Mouse (Mus musculus) stomach, postnatal 0 days (tissue): Measurements from ENCODE around the gene C130050O18Rik.

Source experiments
- CTCF ChIP-seq: IDR thresholded peaks from 2 replicates; pipeline ENCODE4 v1.5.1; 2016; ENCODE audit warnings: antibody characterized with exemption, low read depth, mild to moderate bottlenecking, moderate library complexity
- EP300 ChIP-seq: optimal IDR thresholded peaks from 2 replicates; pipeline ENCODE3; 2016; ENCODE audit warnings: antibody characterized with exemption

GRCm38 (mm10) chr5:139464874-139465273, 59.8 kb downstream of the C130050O18Rik start:
- no peak for TF ChIP-seq CTCF
- no peak for TF ChIP-seq EP300
